Mouse (Mus musculus): ENCODE data around the gene Wnt6.

The Wnt6 gene

DNA sequence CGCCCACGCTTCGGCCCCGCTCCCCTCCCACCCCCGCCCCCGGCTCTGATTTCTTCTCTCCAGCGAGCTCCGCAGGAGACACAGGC lies at the start of gene Wnt6:
Wnt6 (plus strand) TSS at position 48 of the 86 bp plus-strand sequence.
- no peak for DNase-seq (ENCODE audit: low spot score)

GRCm38 (mm10) chr1:74723748-74724147 lies 47.9 kb upstream of the Wnt6 start:
- peak; percentile 26 for DNase-seq (ENCODE audit: low spot score)

- DNase-seq (ENCODE audit: low spot score): no peak
Observed at GRCm38 (mm10) chr1:74726114-74726513, 45.6 kb upstream of the Wnt6 start.

DNA sequence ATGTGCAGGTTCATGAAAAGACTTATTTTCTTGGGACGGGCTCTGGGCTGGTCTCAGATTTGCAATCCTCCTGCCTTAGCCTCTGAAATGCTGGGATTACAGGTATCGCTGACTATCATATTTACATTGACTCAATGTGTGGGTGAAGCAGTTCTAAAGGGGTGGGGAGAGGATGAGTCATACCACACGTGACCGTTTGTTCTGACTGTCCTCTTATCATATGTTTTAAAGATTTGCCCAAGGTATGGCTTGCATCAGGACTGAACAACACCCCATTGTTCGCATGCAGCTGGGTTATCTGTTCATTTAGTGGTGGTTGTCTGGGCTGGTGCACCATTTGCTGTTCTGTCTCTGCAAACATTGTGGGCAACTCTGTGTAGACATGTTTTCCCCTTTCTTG lies 45.0 kb upstream of the Wnt6 start:
- no peak for DNase-seq (ENCODE audit: low spot score)

DNA sequence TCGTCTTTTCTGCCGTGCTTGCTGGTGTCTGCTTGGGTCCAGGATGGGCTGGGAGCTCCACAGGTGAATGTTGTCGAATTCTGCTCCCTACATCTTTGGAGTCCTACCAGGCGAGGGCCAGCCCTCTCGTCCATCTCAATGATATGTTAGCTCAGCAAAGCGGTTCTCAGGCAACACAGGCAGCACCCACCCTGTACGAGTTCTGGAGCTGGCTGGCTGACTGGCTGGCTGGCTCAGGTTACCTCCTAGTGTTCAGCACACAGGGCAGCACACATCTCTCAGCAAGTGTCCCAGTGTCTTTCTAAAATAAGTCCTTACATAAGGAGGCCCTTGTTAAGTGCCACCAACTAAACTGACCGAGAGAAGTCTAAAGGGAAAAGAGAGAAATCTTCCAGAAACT lies 43.2 kb upstream of the Wnt6 start:
- no peak for DNase-seq (ENCODE audit: low spot score)

- no peak for DNase-seq (ENCODE audit: low spot score)
Observed at GRCm38 (mm10) chr1:74736977-74737376, 34.7 kb upstream of the Wnt6 start.

DNA sequence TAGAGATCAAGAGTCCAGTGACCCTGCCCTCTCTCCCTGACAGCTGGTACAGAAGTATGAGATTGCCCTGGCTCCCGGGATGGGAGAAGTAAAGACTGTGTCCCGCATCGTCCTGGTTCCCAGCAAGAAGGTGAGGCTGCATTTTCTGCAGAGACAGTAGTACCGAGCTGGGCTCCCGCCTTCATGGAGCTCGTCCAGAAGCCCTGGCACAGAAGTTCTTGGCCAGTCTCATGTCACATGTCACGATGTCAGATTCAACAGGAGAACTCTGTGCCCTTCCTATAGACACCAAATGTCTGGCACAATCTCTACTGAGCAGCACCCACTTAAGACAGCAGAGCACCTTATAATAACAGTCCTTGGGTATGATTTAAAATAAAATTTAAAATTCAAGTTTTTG lies 34.2 kb upstream of the Wnt6 start:
- no peak for DNase-seq (ENCODE audit: low spot score)

DNA sequence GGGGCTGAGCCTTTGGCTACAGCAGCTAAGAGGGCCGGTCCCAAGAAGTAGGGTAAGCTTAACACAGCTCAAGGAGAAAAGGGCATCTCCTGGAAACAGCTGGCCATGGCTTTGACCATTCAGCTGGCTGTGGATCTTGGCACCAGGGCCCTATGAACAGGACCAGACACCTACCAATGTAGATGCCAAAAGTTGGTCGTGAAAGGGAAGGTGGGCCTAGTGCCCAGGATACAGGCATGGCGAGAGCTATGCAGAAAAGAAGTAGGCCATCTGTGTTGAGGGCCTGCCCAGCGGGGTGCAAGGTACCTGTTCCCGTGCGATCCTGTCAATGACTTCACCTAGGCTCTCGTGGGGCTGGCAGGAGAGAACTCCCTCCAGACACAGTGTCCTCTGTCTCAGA lies 30.8 kb upstream of the Wnt6 start:
- DNase-seq (ENCODE audit: low spot score): no peak

GRCm38 (mm10) chr1:74747335-74747734 lies 24.4 kb upstream of the Wnt6 start:
- no peak for DNase-seq (ENCODE audit: low spot score)

- peak; percentile 32 for DNase-seq (ENCODE audit: low spot score)
Observed at GRCm38 (mm10) chr1:74748643-74749271, 22.9 kb upstream of the Wnt6 start, which contains the start of gene Prkag3. Gene Prkag3, minus strand, starts transcription at chr1:74749221.

GRCm38 (mm10) chr1:74749301-74749700 lies 22.4 kb upstream of the Wnt6 start:
- peak; percentile 70 for DNase-seq (ENCODE audit: low spot score)

GRCm38 (mm10) chr1:74750683-74751082 lies 21.0 kb upstream of the Wnt6 start:
- DNase-seq (ENCODE audit: low spot score): no peak

DNA sequence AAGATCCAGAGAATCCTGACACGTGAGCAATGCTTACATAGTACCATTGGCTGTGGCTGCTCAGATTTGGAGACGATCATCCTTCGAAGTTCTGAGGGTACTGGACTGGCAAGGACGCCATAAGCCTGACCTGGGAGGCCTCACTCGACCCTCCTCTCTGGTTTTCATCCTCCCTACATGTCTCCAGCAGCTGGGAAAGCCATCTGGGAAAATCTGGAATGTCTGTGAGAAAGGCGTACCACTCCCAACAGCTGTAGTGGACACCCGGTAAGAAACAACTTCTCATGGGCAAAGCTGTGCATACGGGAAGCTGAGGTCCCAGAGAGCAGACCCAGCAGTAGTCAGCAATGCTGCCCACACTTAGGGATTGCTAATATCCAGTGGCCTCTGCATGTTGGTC lies 19.5 kb upstream of the Wnt6 start:
- no peak for DNase-seq (ENCODE audit: low spot score)

DNA sequence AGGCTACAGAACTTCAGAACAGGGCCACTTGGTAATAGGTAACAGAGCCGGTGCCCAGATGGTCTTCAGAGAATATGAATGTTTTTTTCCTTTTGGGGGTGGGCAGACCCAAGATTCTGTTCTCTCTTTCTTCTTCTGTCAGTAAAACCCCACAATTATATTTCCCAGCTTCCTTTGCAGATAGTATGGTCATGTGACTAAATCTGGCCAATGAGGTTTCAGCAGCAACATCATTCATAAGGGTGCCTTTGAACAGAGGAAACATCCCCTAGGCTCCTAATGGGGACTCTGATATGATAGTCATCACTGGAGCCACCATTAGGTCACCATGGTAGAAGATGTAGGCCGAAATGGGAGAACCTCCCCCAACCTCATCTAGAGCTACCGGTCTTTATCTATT lies 18.9 kb upstream of the Wnt6 start:
- no peak for DNase-seq (ENCODE audit: low spot score)

- DNase-seq (ENCODE audit: low spot score): no peak
Observed at GRCm38 (mm10) chr1:74753266-74753974, 18.3 kb upstream of the Wnt6 start.

DNA sequence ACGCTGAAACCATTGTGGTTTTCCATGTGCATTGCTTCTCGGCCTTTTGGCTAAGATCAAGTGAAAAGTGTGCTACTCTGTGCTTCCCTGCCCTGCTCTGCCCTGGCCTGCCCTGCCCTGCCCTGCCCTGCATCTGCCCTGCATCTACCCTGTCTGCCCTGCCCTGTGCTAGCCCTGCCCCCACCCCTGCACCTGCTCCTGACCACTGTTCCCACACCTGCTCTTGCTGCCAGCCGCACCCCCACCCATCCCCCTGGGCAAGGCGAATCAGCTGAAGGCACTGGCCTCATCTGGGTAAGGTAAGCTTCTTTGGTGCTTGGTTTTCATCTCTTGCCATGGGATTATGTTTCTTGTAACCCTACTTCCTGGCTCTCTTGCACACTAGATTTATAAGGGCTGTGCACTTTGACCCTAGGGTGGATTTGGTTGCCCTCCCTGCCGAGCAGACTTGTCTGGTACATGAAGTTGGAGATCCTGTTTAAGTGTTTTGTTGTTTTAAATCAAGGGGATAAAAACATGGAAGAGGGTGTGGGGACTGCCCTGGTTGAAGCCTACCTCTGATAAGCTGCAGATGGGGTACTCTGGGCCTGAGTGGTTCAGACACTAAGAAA lies 17.4 kb upstream of the Wnt6 start:
- DNase-seq (ENCODE audit: low spot score): no peak

DNA sequence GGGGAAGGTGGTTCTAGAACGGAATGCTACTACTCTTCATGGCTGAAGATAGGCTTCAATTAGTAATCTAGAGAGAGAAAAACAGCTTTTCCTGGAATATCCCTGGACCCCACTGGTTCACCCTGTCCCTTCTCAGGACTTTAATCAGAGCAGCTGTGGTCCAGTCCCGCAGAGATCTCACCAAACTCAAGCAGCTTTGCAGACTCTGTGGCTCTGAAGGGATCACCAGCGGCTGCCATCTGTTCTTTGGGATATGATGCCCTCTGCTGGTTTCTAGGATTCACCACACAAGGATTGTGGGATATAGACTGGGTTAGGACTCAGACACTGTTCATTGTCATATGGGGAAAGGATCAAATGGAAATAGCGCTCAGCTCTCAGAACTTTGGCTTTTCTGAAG lies 11.9 kb upstream of the Wnt6 start:
- peak; percentile 81 for DNase-seq (ENCODE audit: low spot score)

DNA sequence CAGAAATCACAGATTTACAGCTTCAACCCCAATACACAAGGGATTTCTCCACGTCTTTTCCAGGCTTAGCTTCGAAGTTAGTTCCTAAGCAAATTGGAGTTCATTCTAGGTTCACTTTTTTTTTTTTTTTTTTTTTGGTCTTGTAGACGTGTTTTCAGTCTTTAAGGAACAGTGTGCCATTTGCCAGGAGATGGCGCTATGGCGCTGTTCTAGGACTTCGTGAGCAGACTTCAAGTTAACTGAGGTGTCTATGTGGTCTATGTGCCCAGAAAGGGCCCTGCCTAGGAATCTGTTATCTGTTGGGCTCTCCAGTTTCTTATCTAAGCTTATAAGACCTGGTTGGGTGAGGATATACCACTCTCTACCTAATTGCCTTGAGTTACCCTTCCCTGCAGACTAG lies 8.6 kb upstream of the Wnt6 start:
- peak; percentile 86 for DNase-seq (ENCODE audit: low spot score)

GRCm38 (mm10) chr1:74770727-74771466 lies 795 bp upstream of the Wnt6 start:
- no peak for DNase-seq (ENCODE audit: low spot score)

GRCm38 (mm10) chr1:74771467-74771844 lies 236 bp upstream of the Wnt6 start:
- DNase-seq (ENCODE audit: low spot score): no peak

DNA sequence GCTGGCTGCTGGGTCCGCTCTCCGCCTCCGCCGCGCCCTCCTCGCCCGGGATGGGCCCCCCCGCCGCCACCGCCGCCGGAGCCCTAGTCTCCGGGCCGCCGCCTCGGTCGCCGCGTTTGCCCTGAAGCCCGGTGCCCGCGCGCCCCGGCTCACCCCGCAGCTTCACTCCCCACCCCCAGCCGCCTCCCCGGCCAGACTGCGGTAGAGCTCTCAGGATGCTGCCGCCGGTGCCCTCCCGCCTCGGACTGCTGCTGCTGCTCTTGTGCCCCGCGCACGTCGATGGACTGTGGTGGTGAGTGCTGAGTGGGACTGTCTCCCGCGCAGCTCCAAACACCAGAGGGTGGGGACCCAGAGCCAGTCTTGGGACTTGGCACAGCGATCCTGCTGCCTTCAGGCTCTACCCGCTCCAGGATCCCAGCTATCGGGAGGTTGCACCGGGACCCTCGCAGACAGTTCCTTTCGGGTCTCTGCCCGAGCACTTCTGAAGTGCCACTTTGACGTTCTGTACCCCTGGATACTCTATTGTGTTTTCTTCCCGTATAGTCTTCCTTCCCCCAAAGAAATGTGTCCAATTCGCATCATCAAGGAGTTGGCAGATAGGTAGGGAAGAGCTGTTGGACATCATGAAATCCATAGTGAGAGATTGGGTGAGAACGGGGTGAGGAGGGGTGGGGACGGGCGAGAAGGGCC lies 384 bp downstream of the Wnt6 start:
- no peak for DNase-seq (ENCODE audit: low spot score)

DNA sequence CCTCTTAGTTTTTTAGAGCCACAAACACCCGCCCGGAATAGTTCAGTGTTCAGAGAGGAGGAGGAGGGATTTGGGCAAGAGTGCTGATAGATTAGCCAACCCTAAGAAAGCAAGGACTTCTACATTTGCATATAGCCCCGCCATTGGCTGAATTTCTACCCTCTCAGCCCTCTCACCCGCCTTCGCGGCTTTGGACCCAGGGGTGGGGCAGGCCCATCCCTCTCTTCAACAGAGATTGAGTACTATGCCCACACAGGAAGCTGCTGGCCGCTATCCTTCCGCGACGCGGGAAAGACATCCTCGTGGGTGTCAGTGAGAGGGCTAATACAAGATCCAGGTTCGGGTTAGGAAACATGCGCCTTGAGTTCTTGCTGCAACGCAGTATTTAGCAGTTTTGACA lies 1.4 kb downstream of the Wnt6 start:
- DNase-seq (ENCODE audit: low spot score): peak; percentile 61

GRCm38 (mm10) chr1:74774062-74774461 lies 2.4 kb downstream of the Wnt6 start:
- no peak for DNase-seq (ENCODE audit: low spot score)

All from adipocyte (in vitro differentiated cells).